Mouse (Mus musculus) MEL (cell line): ENCODE measurements around the gene Smyd1. TPM values are rescaled to one million over a fixed set of nuclear protein-coding genes. Genes with fewer than 3 reads are reported as not detected.

Experiments
- DNase-seq: peaks from one replicate; pipeline ENCODE4 v3.0.0; 2011; ENCODE audit warnings: low read depth, low spot score
- H3K27ac ChIP-seq: 2 replicates; pipeline ENCODE4 v1.5.1; 2012; ENCODE audit warnings: low read depth, mild to moderate bottlenecking, control low read depth, low read length, moderate library complexity; ENCODE audit not compliant: control insufficient read depth
- H3K27me3 ChIP-seq, 2 experiments: fragments of 150-350 bp in 1 of 2; sonication (generic) in 1 of 2; 2 replicates each; pipeline ENCODE4 v1.6.1; 2012; ENCODE audit warnings: low read length in 2 of 2, mild to moderate bottlenecking in 2 of 2, improper control_type of control experiment in 1 of 2, moderate library complexity in 1 of 2; ENCODE audit not compliant: insufficient read depth in 2 of 2, control insufficient read depth in 1 of 2
- H3K36me3 ChIP-seq, 2 experiments: 2 replicates each; pipeline ENCODE4 v1.6.1; 2012 to 2014; ENCODE audit warnings: low read length in 2 of 2, improper control_type of control experiment in 1 of 2, inconsistent platforms in 1 of 2, mild to moderate bottlenecking in 1 of 2; ENCODE audit not compliant: insufficient read depth in 2 of 2, control insufficient read depth in 1 of 2
- H3K4me1 ChIP-seq, 2 experiments: fragments of 150-350 bp in 1 of 2; sonication (generic) in 1 of 2; 2 replicates each; pipeline ENCODE4 v1.6.1; 2012; ENCODE audit warnings: low read length in 2 of 2, improper control_type of control experiment in 1 of 2, mild to moderate bottlenecking in 1 of 2; ENCODE audit not compliant: insufficient read depth in 2 of 2, control insufficient read depth in 1 of 2
- H3K4me3 ChIP-seq, 2 experiments: fragments of 150-350 bp in 1 of 2; sonication (generic) in 1 of 2; 2 replicates each; pipeline ENCODE4 v1.5.1; 2012; ENCODE audit warnings: low read depth in 2 of 2, low read length in 2 of 2, mild to moderate bottlenecking in 2 of 2, moderate library complexity in 2 of 2, control low read depth in 1 of 2, improper control_type of control experiment in 1 of 2; ENCODE audit not compliant: control insufficient read depth in 1 of 2, insufficient read depth in 1 of 2
- H3K79me2 ChIP-seq: 2 replicates; pipeline ENCODE4 v1.6.1; 2012; ENCODE audit warnings: mild to moderate bottlenecking, low read length, moderate library complexity; ENCODE audit not compliant: control insufficient read depth, poor library complexity, insufficient read depth
- H3K9ac ChIP-seq: 2 replicates; pipeline ENCODE4 v1.6.1; 2012; ENCODE audit warnings: low read depth, mild to moderate bottlenecking, control low read depth, low read length, moderate library complexity; ENCODE audit not compliant: control insufficient read depth, poor library complexity, severe bottlenecking
- H3K9me3 ChIP-seq: fragments of 150-350 bp; sonication (generic); replicated peaks from 2 replicates; pipeline ENCODE4 v1.6.1; 2012; ENCODE audit warnings: mild to moderate bottlenecking, low read length, improper control_type of control experiment, moderate library complexity; ENCODE audit not compliant: insufficient read depth
- BHLHE40 ChIP-seq: IDR thresholded peaks from 2 replicates; pipeline ENCODE4 v1.6.1; 2012; ENCODE audit warnings: low read depth, mild to moderate bottlenecking, inconsistent platforms, low read length, improper control_type of control experiment, borderline replicate concordance
- CHD1 ChIP-seq: IDR thresholded peaks from 2 replicates; pipeline ENCODE4 v1.6.1; 2012; ENCODE audit warnings: low read depth, mild to moderate bottlenecking, inconsistent platforms, low read length, improper control_type of control experiment
- CHD2 ChIP-seq: IDR thresholded peaks from 2 replicates; pipeline ENCODE4 v1.6.1; 2011; ENCODE audit warnings: low read length, improper control_type of control experiment
- CTCF ChIP-seq, 3 experiments: IDR thresholded peaks in 2 of 3; conservative IDR thresholded peaks in 1 of 3; 2 replicates each; pipeline ENCODE4 v1.5.1; 2011 to 2012; ENCODE audit warnings: low read length in 3 of 3, low read depth in 2 of 3, mild to moderate bottlenecking in 2 of 3, improper control_type of control experiment in 1 of 3, inconsistent platforms in 1 of 3, mixed read lengths in 1 of 3, moderate library complexity in 1 of 3; ENCODE audit not compliant: control insufficient read depth in 1 of 3, insufficient read depth in 1 of 3, poor library complexity in 1 of 3, severe bottlenecking in 1 of 3
- E2F4 ChIP-seq: IDR thresholded peaks from 2 replicates; pipeline ENCODE4 v1.6.1; 2011; ENCODE audit warnings: low read depth, low read length, improper control_type of control experiment, borderline replicate concordance
- ELF1 ChIP-seq: IDR thresholded peaks from 2 replicates; pipeline ENCODE4 v1.6.1; 2014; ENCODE audit warnings: low read depth, mild to moderate bottlenecking, inconsistent platforms, low read length, improper control_type of control experiment, moderate library complexity
- EP300 ChIP-seq, 2 experiments: IDR thresholded peaks; 2 replicates each; pipeline ENCODE4 v1.6.1; 2011; ENCODE audit warnings: improper control_type of control experiment in 2 of 2, low read length in 2 of 2, low read depth in 1 of 2, mild to moderate bottlenecking in 1 of 2
- ETS1 ChIP-seq: IDR thresholded peaks from 2 replicates; pipeline ENCODE4 v1.6.1; 2012; ENCODE audit warnings: low read depth, mild to moderate bottlenecking, inconsistent platforms, low read length, improper control_type of control experiment, moderate library complexity
- GATA1 ChIP-seq: IDR thresholded peaks from 2 replicates; pipeline ENCODE4 v1.6.1; 2011; ENCODE audit warnings: low read depth, low read length, improper control_type of control experiment
- HCFC1 ChIP-seq: IDR thresholded peaks from 2 replicates; pipeline ENCODE4 v1.6.1; 2012; ENCODE audit warnings: low read depth, mild to moderate bottlenecking, inconsistent platforms, low read length, improper control_type of control experiment, moderate library complexity
- JUND ChIP-seq: IDR thresholded peaks from 2 replicates; pipeline ENCODE4 v1.6.1; 2011; ENCODE audit warnings: low read depth, mild to moderate bottlenecking, improper control_type of control experiment, low read length
- KAT2A ChIP-seq: conservative IDR thresholded peaks from 2 replicates; pipeline ENCODE4 v1.6.1; 2012; ENCODE audit warnings: low read depth, low read length, improper control_type of control experiment, inconsistent platforms
- MAFK ChIP-seq: IDR thresholded peaks from 2 replicates; pipeline ENCODE4 v1.6.1; 2011; ENCODE audit warnings: low read depth, mild to moderate bottlenecking, low read length, improper control_type of control experiment, borderline replicate concordance
- MAX ChIP-seq: IDR thresholded peaks from 2 replicates; pipeline ENCODE4 v1.6.1; 2011; ENCODE audit warnings: low read length, improper control_type of control experiment
- MAZ ChIP-seq: IDR thresholded peaks from 2 replicates; pipeline ENCODE4 v1.6.1; 2012; ENCODE audit warnings: low read depth, mild to moderate bottlenecking, inconsistent platforms, low read length, improper control_type of control experiment
- MEF2A ChIP-seq: IDR thresholded peaks from 2 replicates; pipeline ENCODE4 v1.6.1; 2014; ENCODE audit warnings: low read depth, mild to moderate bottlenecking, inconsistent platforms, low read length, improper control_type of control experiment; ENCODE audit not compliant: poor library complexity, insufficient replicate concordance, severe bottlenecking; ENCODE audit errors: extremely low read depth
- MXI1 ChIP-seq: IDR thresholded peaks from 2 replicates; pipeline ENCODE4 v1.6.1; 2011; ENCODE audit warnings: mild to moderate bottlenecking, low read depth, low read length, improper control_type of control experiment
- MYC ChIP-seq: IDR thresholded peaks from 2 replicates; pipeline ENCODE4 v1.6.1; 2011; ENCODE audit warnings: low read depth, mild to moderate bottlenecking, low read length, improper control_type of control experiment, moderate library complexity
- NELFE ChIP-seq: IDR thresholded peaks from 2 replicates; pipeline ENCODE4 v1.6.1; 2011; ENCODE audit warnings: low read depth, low read length, improper control_type of control experiment
- NRF1 ChIP-seq: IDR thresholded peaks from 2 replicates; pipeline ENCODE4 v1.6.1; 2014; ENCODE audit warnings: low read depth, mild to moderate bottlenecking, inconsistent platforms, low read length, improper control_type of control experiment, moderate library complexity; ENCODE audit not compliant: poor library complexity, insufficient read depth, severe bottlenecking
- POLR2A ChIP-seq, 2 experiments: IDR thresholded peaks; 2 replicates each; pipeline ENCODE4 v1.6.1; 2011 to 2012; ENCODE audit warnings: low read length in 2 of 2, mild to moderate bottlenecking in 2 of 2, control low read depth in 1 of 2, improper control_type of control experiment in 1 of 2, low read depth in 1 of 2, moderate library complexity in 1 of 2; ENCODE audit not compliant: control insufficient read depth in 1 of 2, insufficient read depth in 1 of 2, poor library complexity in 1 of 2
- POLR2AphosphoS2 ChIP-seq: IDR thresholded peaks from 2 replicates; pipeline ENCODE4 v1.6.1; 2011; ENCODE audit warnings: low read length, improper control_type of control experiment
- RAD21 ChIP-seq: IDR thresholded peaks from 2 replicates; pipeline ENCODE4 v1.6.1; 2011; ENCODE audit warnings: mild to moderate bottlenecking, low read depth, low read length, improper control_type of control experiment
- RCOR1 ChIP-seq: IDR thresholded peaks from 2 replicates; pipeline ENCODE4 v1.6.1; 2012; ENCODE audit warnings: low read depth, mild to moderate bottlenecking, inconsistent platforms, low read length, improper control_type of control experiment
- SIN3A ChIP-seq: IDR thresholded peaks from 2 replicates; pipeline ENCODE4 v1.6.1; 2012; ENCODE audit warnings: low read length, improper control_type of control experiment, inconsistent platforms
- SMC3 ChIP-seq: IDR thresholded peaks from 2 replicates; pipeline ENCODE4 v1.6.1; 2011; ENCODE audit warnings: low read depth, low read length, improper control_type of control experiment
- TAL1 ChIP-seq: IDR thresholded peaks from 2 replicates; pipeline ENCODE4 v1.6.1; 2012; ENCODE audit warnings: mild to moderate bottlenecking, inconsistent platforms, low read length, moderate library complexity, mixed read lengths
- TBP ChIP-seq: IDR thresholded peaks from 2 replicates; pipeline ENCODE4 v1.8.0; 2011; ENCODE audit warnings: low read depth, low read length, improper control_type of control experiment
- TCF12 ChIP-seq: IDR thresholded peaks from 2 replicates; pipeline ENCODE4 v1.6.1; 2014; ENCODE audit warnings: low read depth, mild to moderate bottlenecking, inconsistent platforms, low read length, improper control_type of control experiment, moderate library complexity
- UBTF ChIP-seq: IDR thresholded peaks from 2 replicates; pipeline ENCODE4 v1.6.1; 2012; ENCODE audit warnings: low read depth, mild to moderate bottlenecking, inconsistent platforms, low read length, improper control_type of control experiment, moderate library complexity, borderline replicate concordance; ENCODE audit not compliant: insufficient read depth
- USF1 ChIP-seq: IDR thresholded peaks from 2 replicates; pipeline ENCODE4 v1.6.1; 2014; ENCODE audit warnings: low read depth, mild to moderate bottlenecking, inconsistent platforms, low read length, improper control_type of control experiment, moderate library complexity
- USF2 ChIP-seq, 2 experiments: IDR thresholded peaks; 2 replicates each; pipeline ENCODE4 v1.6.1; 2011 to 2012; ENCODE audit warnings: improper control_type of control experiment in 2 of 2, low read length in 2 of 2, borderline replicate concordance in 1 of 2, inconsistent platforms in 1 of 2, low read depth in 1 of 2, mild to moderate bottlenecking in 1 of 2; ENCODE audit not compliant: insufficient read depth in 1 of 2
- ZKSCAN1 ChIP-seq: IDR thresholded peaks from 2 replicates; pipeline ENCODE4 v1.6.1; 2012; ENCODE audit warnings: low read depth, mild to moderate bottlenecking, inconsistent platforms, low read length, improper control_type of control experiment, moderate library complexity
- ZNF384 ChIP-seq: IDR thresholded peaks from 2 replicates; pipeline ENCODE4 v1.6.1; 2012; ENCODE audit warnings: low read depth, mild to moderate bottlenecking, inconsistent platforms, low read length, improper control_type of control experiment
- polyA plus RNA-seq, 2 experiments: library from polyadenylated mRNA; stranded (reverse) in 1 of 2; unstranded in 1 of 2; fragments of >175 nt in 1 of 2; fragments of >200 nt in 1 of 2; gene quantifications; 2 replicates each; pipeline versions ENCODE4 v1.2.1 to v1.2.4; 2012; ENCODE audit warnings: low replicate concordance in 2 of 2, low read depth in 1 of 2; ENCODE audit not compliant: insufficient read length in 2 of 2, insufficient read depth in 1 of 2, missing spikeins in 1 of 2
- total RNA-seq: library from RNA; depleted of rRNA; stranded (reverse); fragments of 300-350 nt; gene quantifications from 2 replicates; pipeline ENCODE4 v1.2.3, GENCODE M21; 2012

The Smyd1 gene
- total and polyA plus RNA-seq, 3 experiments: 0.19 TPM; not detected in 2

GRCm38 (mm10) chr6:71271389-71272315 is 50.4 kb downstream of the Smyd1 start, which contains the start of gene Krcc1:
Krcc1 (plus strand) TSS chr6:71271677.
- peaks cover 14 to 16% of the 10 kb centered on the region in 2 experiments for H3K4me1 ChIP-seq
- H3K36me3 ChIP-seq: peaks cover 0 to 25% of the 10 kb centered on the region in 2 experiments; a peak in 3 of 4 replicates
- DNase-seq: peak; percentile 96
- TF ChIP-seq SIN3A: no peak; the same call in 1 of the 2 replicates
- TF ChIP-seq ZKSCAN1: no peak
- no peak for TF ChIP-seq SMC3
- TF ChIP-seq EP300 (IDR thresholded peaks at IDR 0.05; ENCODE audit: low read depth in 1 of 2, low read length in 2 of 2): peak in 1 of 2 experiments; percentile 12; a peak in 1 of 4 replicates
- peak; percentile 74 for TF ChIP-seq MAZ
- no peak for TF ChIP-seq CTCF (IDR thresholded peaks at IDR 0.05 in 2 of 3, conservative IDR thresholded peaks at IDR 0.05 in 1 of 3; ENCODE audit: control insufficient read depth in 1 of 3, insufficient read depth in 1 of 3, low read depth in 2 of 3, low read length in 3 of 3, poor library complexity in 1 of 3, severe bottlenecking in 1 of 3)
- 0 out of 2 replicates have a peak, but pooled peaks have one; percentile 13 for TF ChIP-seq TCF12
- TF ChIP-seq JUND: no peak
- TF ChIP-seq KAT2A: no peak; the same call in 1 of the 2 replicates
- no peak for TF ChIP-seq MAX
- no peak for TF ChIP-seq CHD2
- TF ChIP-seq RAD21: no peak
- TF ChIP-seq MXI1: 0 out of 2 replicates have a peak, but pooled peaks have one; percentile 27
- peak; percentile 72; the same call in 1 of the 2 replicates for TF ChIP-seq ELF1
- peak; percentile 58; the same call in 1 of the 2 replicates for TF ChIP-seq TBP
- TF ChIP-seq POLR2AphosphoS2: no peak
- TF ChIP-seq E2F4: peak; percentile 71; the same call in 1 of the 2 replicates
- peak; percentile 74 for TF ChIP-seq NELFE
- no peak for TF ChIP-seq MEF2A
- no peak for TF ChIP-seq RCOR1
- TF ChIP-seq MAFK: no peak
- peak; percentile 69 to 82; a peak in 3 of 4 replicates for TF ChIP-seq POLR2A (IDR thresholded peaks at IDR 0.05; ENCODE audit: control insufficient read depth in 1 of 2, insufficient read depth in 1 of 2, low read depth in 1 of 2, low read length in 2 of 2, poor library complexity in 1 of 2)
- TF ChIP-seq USF2 (IDR thresholded peaks at IDR 0.05; ENCODE audit: borderline replicate concordance in 1 of 2, insufficient read depth in 1 of 2, low read depth in 1 of 2, low read length in 2 of 2): no peak
- no peak for TF ChIP-seq TAL1
- TF ChIP-seq UBTF: no peak
- no peak for TF ChIP-seq ZNF384
- TF ChIP-seq USF1: no peak; the same call in 1 of the 2 replicates
- TF ChIP-seq NRF1: peak; percentile 96
- TF ChIP-seq CHD1: 0 out of 2 replicates have a peak, but pooled peaks have one; percentile 25
- no peak for TF ChIP-seq ETS1
- 0 out of 2 replicates have a peak, but pooled peaks have one; percentile 67 for TF ChIP-seq HCFC1
- no peak for TF ChIP-seq BHLHE40
- TF ChIP-seq MYC: 0 out of 2 replicates have a peak, but pooled peaks have one; percentile 42
- TF ChIP-seq GATA1: no peak

More at GRCm38 (mm10) chr6:71271389-71272315, 50.4 kb downstream of the Smyd1 start, which contains the start of gene Krcc1:
- no peaks in the 10 kb centered on the region for H3K27me3 ChIP-seq
- peak within 1 kb of the TSS; percentile 82 to 83 for H3K4me3 ChIP-seq
- peak within 1 kb of the TSS; percentile 99 for H3K27ac ChIP-seq
- peaks cover 21% of the 10 kb centered on the region for H3K79me2 ChIP-seq
- peak within 1 kb of the TSS; percentile 92 for H3K9ac ChIP-seq
- no peaks in the 10 kb centered on the region for H3K9me3 ChIP-seq
